19 mouse cellular contexts compared by ENCODE assay signal in genomic region chr14:99262026-99262425, GRCm38 (mm10). TPM values are rescaled to one million over a fixed set of nuclear protein-coding genes. Genes with fewer than 3 reads are reported as not detected.
"Had no signal": no experiment of that assay in that cellular context is flagged by ENCODE, and none has a peak within 500 bp of the region (broad histone marks: within the 10 kb centered on the region; RNA-seq: fewer than 3 reads in every experiment).

No protein-coding gene starts in this region.

- H3K36me3 ChIP-seq: midbrain, embryonic 10.5 days had no signal

- DNase-seq: kidney, adult 18-20 months; kidney, adult 9 months; kidney, postnatal 14 days; kidney, postnatal 4 days; left cerebral cortex, postnatal 4 days; liver, postnatal 0 days; lung, embryonic 14.5 days; thymus, adult 18-20 months; thymus, postnatal 14 days had no signal

- H3K4me3 ChIP-seq: limb, embryonic 12.5 days; limb, embryonic 15.5 days; midbrain, embryonic 10.5 days; midbrain, embryonic 13.5 days; myocyte; neural tube, embryonic 13.5 days had no signal

- H3K27ac ChIP-seq: limb, embryonic 12.5 days; limb, embryonic 15.5 days; liver, embryonic 14.5 days; macrophage; midbrain, embryonic 10.5 days; midbrain, embryonic 13.5 days; neural tube, embryonic 13.5 days had no signal

- ATAC-seq: liver, postnatal 0 days; lung, postnatal 0 days; midbrain, embryonic 13.5 days; midbrain, embryonic 16.5 days had no signal

- H3K27me3 ChIP-seq: limb, embryonic 12.5 days; limb, embryonic 15.5 days; midbrain, embryonic 13.5 days; neural tube, embryonic 13.5 days had no signal

- H3K4me1 ChIP-seq: limb, embryonic 12.5 days; limb, embryonic 15.5 days; midbrain, embryonic 10.5 days; midbrain, embryonic 13.5 days; neural tube, embryonic 13.5 days had no signal

RNA-seq across cellular contexts. Expression of gene Klf5, which starts 36.5 kb away (rescaled TPM):
- polyA plus RNA-seq: macrophage had no signal
